Mouse (Mus musculus) stomach, embryonic 15.5 days (tissue): ENCODE measurements around the gene Csf3r. TPM values are rescaled to one million over a fixed set of nuclear protein-coding genes. Genes with fewer than 3 reads are reported as not detected.

ENCODE experiments used
- ATAC-seq: fragments of 200-750 bp; cut with Nextera tagmentation; 2 replicates; pipeline ENCODE4 v1.8.0; 2017; ENCODE audit warnings: low read depth, moderate number of reproducible peaks, moderate TSS enrichment; ENCODE audit not compliant: insufficient read depth, low FRiP score
- H3K27ac ChIP-seq: fragments of 300-500 bp; sonication (generic); 2 replicates; pipeline ENCODE4 v1.5.1; 2015; ENCODE audit warnings: mild to moderate bottlenecking, inconsistent platforms
- H3K27me3 ChIP-seq: fragments of 300-500 bp; sonication (generic); replicated peaks from 2 replicates; pipeline ENCODE4 v1.6.1; 2015; ENCODE audit warnings: inconsistent platforms
- H3K36me3 ChIP-seq: fragments of 300-500 bp; sonication (generic); 2 replicates; pipeline ENCODE4 v1.6.1; 2015; ENCODE audit warnings: inconsistent platforms
- H3K4me1 ChIP-seq: fragments of 300-500 bp; sonication (generic); 2 replicates; pipeline ENCODE4 v1.6.1; 2015; ENCODE audit warnings: inconsistent platforms
- H3K4me2 ChIP-seq: fragments of 300-500 bp; sonication (generic); 2 replicates; pipeline ENCODE4 v1.6.1; 2015; ENCODE audit warnings: mild to moderate bottlenecking, inconsistent platforms
- H3K4me3 ChIP-seq: fragments of 300-500 bp; sonication (generic); replicated peaks from 2 replicates; pipeline ENCODE4 v1.5.1; 2015; ENCODE audit warnings: inconsistent platforms
- H3K9ac ChIP-seq: fragments of 300-500 bp; sonication (generic); 2 replicates; pipeline ENCODE4 v1.6.1; 2015; ENCODE audit warnings: inconsistent platforms
- H3K9me3 ChIP-seq: fragments of 300-500 bp; sonication (generic); 2 replicates; pipeline ENCODE4 v1.6.1; 2016; ENCODE audit warnings: inconsistent platforms
- WGBS: fragments of 180-500 bp; shearing (Covaris S2); methylation state at CpG from one replicate; pipeline ENCODE4 v1.1.7; 2015; 5-methylcytosine and 5-hydroxymethylcytosine counted together
- polyA plus RNA-seq: library from polyadenylated mRNA; unstranded; fragments of >200 nt; fragmentation: Nextera tagmentation; extraction: Ambion mirVana; gene quantifications from 2 replicates; pipeline ENCODE4 v1.2.1, GENCODE M21; 2015

Csf3r gene
- polyA plus RNA-seq, 1 experiment from 2014 or later: 1.8 TPM

DNA sequence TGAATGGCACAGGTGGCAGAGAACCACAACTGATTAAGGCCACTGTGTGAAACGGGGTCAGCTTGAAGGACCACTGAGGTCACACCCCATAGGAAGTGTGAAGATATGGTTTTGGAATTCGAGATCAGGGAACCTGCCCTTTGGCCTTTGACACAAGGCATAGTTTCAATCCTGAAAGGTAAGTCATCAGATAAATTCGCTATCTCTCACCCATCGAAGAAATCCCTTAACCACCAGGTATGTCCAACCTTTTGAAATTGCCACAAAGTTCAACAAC, 66.4 kb downstream of the Csf3r start:
- H3K9me3 ChIP-seq: no peaks in the 10 kb centered on the region
- no peaks in the 10 kb centered on the region for H3K27me3 ChIP-seq
- 0 out of 2 replicates have a peak, but pooled peaks cover 3% of the 10 kb centered on the region for H3K4me1 ChIP-seq
- H3K4me2 ChIP-seq: no peak overlapping the region
- H3K27ac ChIP-seq: no peak overlapping the region
- ATAC-seq: no peak
- H3K36me3 ChIP-seq: no peaks in the 10 kb centered on the region
- no peak overlapping the region for H3K4me3 ChIP-seq
- H3K9ac ChIP-seq: no peak overlapping the region
- 60% methylated on average over 4 of the region's 4 CpGs for WGBS

DNA sequence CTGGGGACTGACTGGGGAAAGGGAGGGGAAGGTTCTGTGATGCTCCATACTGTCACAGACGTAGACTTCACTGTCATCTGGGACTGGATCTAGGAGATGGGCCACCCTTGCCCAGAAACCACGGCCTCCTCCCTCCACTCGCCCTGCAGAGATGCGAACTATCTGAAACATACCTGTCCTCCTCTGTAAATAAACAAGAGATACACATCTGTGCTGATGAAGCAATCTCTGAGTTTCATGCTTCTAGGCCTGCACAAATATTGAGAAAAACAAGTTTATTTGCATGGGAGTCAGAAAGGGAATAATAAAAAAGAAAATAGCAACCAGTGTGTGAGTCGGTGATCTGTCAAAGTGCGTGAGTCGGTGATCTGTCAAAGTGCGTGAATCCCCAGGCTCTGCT, 67.5 kb downstream of the Csf3r start:
- WGBS: 75% methylated on average over 8 of the region's 8 CpGs
- Histone ChIP-seq H3K9me3 (no peaks in the 10 kb centered on the region), H3K4me1 (0 out of 2 replicates have a peak, but pooled peaks cover 1% of the 10 kb centered on the region), H3K9ac (no peak overlapping the region), H3K4me2 (no peak overlapping the region), H3K36me3 (no peaks in the 10 kb centered on the region), H3K27ac (no peak overlapping the region), H3K4me3 (no peak overlapping the region), H3K27me3 (no peaks in the 10 kb centered on the region)
- ATAC-seq: no peak

Other genes with a start within 250 kb of the Csf3r start
- gene Mrps15, start 22.4 kb downstream of the Csf3r start, polyA plus RNA-seq: 141 and 151 TPM in 2 replicates
- 13.5 and 13.9 TPM in 2 replicates for gene Oscp1, start 34.0 kb downstream of the Csf3r start, polyA plus RNA-seq
- 46.7 and 48.0 TPM in 2 replicates for gene Lsm10, start 72.1 kb downstream of the Csf3r start, polyA plus RNA-seq
- gene Stk40, start 79.4 kb downstream of the Csf3r start, polyA plus RNA-seq: 28.6 and 29.1 TPM in 2 replicates
- 59.0 and 60.0 TPM in 2 replicates for gene Eva1b, start 123.2 kb downstream of the Csf3r start, polyA plus RNA-seq
- gene Sh3d21, start 138.9 kb downstream of the Csf3r start, polyA plus RNA-seq: 7.4 and 10.3 TPM in 2 replicates
- gene Thrap3, start 178.2 kb downstream of the Csf3r start, polyA plus RNA-seq: 182 and 203 TPM in 2 replicates
- gene Map7d1, start 231.8 kb downstream of the Csf3r start, polyA plus RNA-seq: 34.1 and 36.9 TPM in 2 replicates
- gene Trappc3, start 237.8 kb downstream of the Csf3r start, polyA plus RNA-seq: 91.7 and 97.1 TPM in 2 replicates